Mouse (Mus musculus): ENCODE results near the gene Stk17b.

- TF ChIP-seq POLR2A (IDR thresholded peaks at IDR 0.05; ENCODE audit: borderline replicate concordance, insufficient read depth, low read length) = no peak
- TF ChIP-seq CTCF (IDR thresholded peaks at IDR 0.05; ENCODE audit: borderline replicate concordance, insufficient read depth, low read depth, low read length) = no peak
Observed at GRCm38 (mm10) chr1:53721353-53721752, 63.7 kb downstream of the Stk17b start.

All from cerebellum, adult 2 months (tissue).